Mouse (Mus musculus): ENCODE data around the gene Tecpr1. TPM values are rescaled to one million over a fixed set of nuclear protein-coding genes. Genes with fewer than 3 reads are reported as not detected.

Tecpr1 gene
- polyA plus RNA-seq (2015; fragmentation: Nextera tagmentation; extraction: Ambion mirVana): 21.2 and 21.7 TPM in 2 replicates

GRCm38 (mm10) chr5:144223503-144223862, at the start of gene Tecpr1:
Gene Tecpr1, minus strand, starts transcription at chr5:144223615.
- Histone ChIP-seq H3K27ac (peak within 1 kb of the TSS; percentile 72), H3K4me1 (peaks cover 6% of the 10 kb centered on the region; the same call in 1 of the 2 replicates), H3K4me2 (peak within 1 kb of the TSS; percentile 79), H3K27me3 (replicated peaks) (no peaks in the 10 kb centered on the region), H3K4me3 (replicated peaks) (peak within 1 kb of the TSS; percentile 79), H3K9me3 (no peaks in the 10 kb centered on the region), H3K36me3 (no peaks in the 10 kb centered on the region), H3K9ac (peak within 1 kb of the TSS; percentile 66)
- ATAC-seq (ENCODE audit: insufficient read depth, low FRiP score, low read depth): peak; percentile 96
- WGBS: 0% methylated on average over 37 of the region's 37 CpGs

- no peak overlapping the region for H3K27ac ChIP-seq
- H3K9me3 ChIP-seq: no peaks in the 10 kb centered on the region
- no peak overlapping the region for H3K4me3 ChIP-seq (replicated peaks)
- no peaks in the 10 kb centered on the region for H3K27me3 ChIP-seq (replicated peaks)
- H3K4me2 ChIP-seq: no peak overlapping the region
- WGBS: 30% methylated on average over 5 of the region's 5 CpGs
- H3K36me3 ChIP-seq: no peaks in the 10 kb centered on the region; the same call in 1 of the 2 replicates
- ATAC-seq (ENCODE audit: insufficient read depth, low FRiP score, low read depth): peak; percentile 29; the same call in 1 of the 2 replicates
- H3K9ac ChIP-seq: no peak overlapping the region
- H3K4me1 ChIP-seq: no peaks in the 10 kb centered on the region
These were observed 48.4 kb upstream of the Tecpr1 start for GRCm38 (mm10) chr5:144271772-144272171.

- Histone ChIP-seq H3K36me3 (peaks cover 1% of the 10 kb centered on the region), H3K27me3 (replicated peaks) (no peaks in the 10 kb centered on the region), H3K9ac (no peak overlapping the region), H3K27ac (no peak overlapping the region), H3K4me2 (no peak overlapping the region), H3K4me1 (no peaks in the 10 kb centered on the region), H3K4me3 (replicated peaks) (no peak overlapping the region), H3K9me3 (no peaks in the 10 kb centered on the region)
- 74% methylated on average over 3 of the region's 3 CpGs for WGBS
- no peak for ATAC-seq (ENCODE audit: insufficient read depth, low FRiP score, low read depth)
These were observed 47.7 kb upstream of the Tecpr1 start for GRCm38 (mm10) chr5:144271118-144271517.

GRCm38 (mm10) chr5:144270420-144270819, 47.0 kb upstream of the Tecpr1 start:
- H3K9ac ChIP-seq: no peak overlapping the region
- ATAC-seq (ENCODE audit: insufficient read depth, low FRiP score, low read depth): no peak
- no peak overlapping the region for H3K4me3 ChIP-seq (replicated peaks)
- no peaks in the 10 kb centered on the region for H3K9me3 ChIP-seq
- no peaks in the 10 kb centered on the region for H3K27me3 ChIP-seq (replicated peaks)
- H3K27ac ChIP-seq: no peak overlapping the region
- H3K4me1 ChIP-seq: no peaks in the 10 kb centered on the region
- H3K36me3 ChIP-seq: peaks cover 2% of the 10 kb centered on the region
- no peak overlapping the region for H3K4me2 ChIP-seq
- WGBS: 83% methylated on average over 8 of the region's 8 CpGs

GRCm38 (mm10) chr5:144269926-144270325, 46.5 kb upstream of the Tecpr1 start:
- 92% methylated on average over 7 of the region's 7 CpGs for WGBS
- Histone ChIP-seq H3K4me2 (no peak overlapping the region), H3K4me1 (no peaks in the 10 kb centered on the region), H3K27me3 (replicated peaks) (no peaks in the 10 kb centered on the region), H3K27ac (no peak overlapping the region), H3K4me3 (replicated peaks) (no peak overlapping the region), H3K36me3 (peaks cover 5% of the 10 kb centered on the region), H3K9ac (no peak overlapping the region), H3K9me3 (no peaks in the 10 kb centered on the region)
- no peak for ATAC-seq (ENCODE audit: insufficient read depth, low FRiP score, low read depth)

GRCm38 (mm10) chr5:144267535-144268241, 44.3 kb upstream of the Tecpr1 start:
- H3K27ac ChIP-seq: no peak overlapping the region
- no peaks in the 10 kb centered on the region for H3K9me3 ChIP-seq
- no peak overlapping the region for H3K4me2 ChIP-seq
- peaks cover 14% of the 10 kb centered on the region for H3K36me3 ChIP-seq
- ATAC-seq (ENCODE audit: insufficient read depth, low FRiP score, low read depth): no peak
- no peak overlapping the region for H3K9ac ChIP-seq
- WGBS: 75% methylated on average over 8 of the region's 8 CpGs
- no peaks in the 10 kb centered on the region for H3K27me3 ChIP-seq (replicated peaks)
- H3K4me3 ChIP-seq (replicated peaks): no peak overlapping the region
- H3K4me1 ChIP-seq: no peaks in the 10 kb centered on the region

- no peak overlapping the region for H3K9ac ChIP-seq
- no peaks in the 10 kb centered on the region for H3K27me3 ChIP-seq (replicated peaks)
- no peak overlapping the region for H3K27ac ChIP-seq
- H3K4me3 ChIP-seq (replicated peaks): no peak overlapping the region
- ATAC-seq (ENCODE audit: insufficient read depth, low FRiP score, low read depth): no peak
- H3K9me3 ChIP-seq: no peaks in the 10 kb centered on the region
- no peak overlapping the region for H3K4me2 ChIP-seq
- H3K36me3 ChIP-seq: peaks cover 14% of the 10 kb centered on the region
- peaks cover 14% of the 10 kb centered on the region for H3K4me1 ChIP-seq
- whole genome bisulfite sequencing: 77% methylated on average over 13 of the region's 13 CpGs
These were observed 40.1 kb upstream of the Tecpr1 start for GRCm38 (mm10) chr5:144263496-144263895.

- no peak for ATAC-seq (ENCODE audit: insufficient read depth, low FRiP score, low read depth)
- H3K9ac ChIP-seq: no peak overlapping the region
- H3K4me2 ChIP-seq: no peak overlapping the region
- no peak overlapping the region for H3K4me3 ChIP-seq (replicated peaks)
- no peak overlapping the region for H3K27ac ChIP-seq
- WGBS: 74% methylated on average over 9 of the region's 9 CpGs
- no peaks in the 10 kb centered on the region for H3K9me3 ChIP-seq
- no peaks in the 10 kb centered on the region for H3K27me3 ChIP-seq (replicated peaks)
- peaks cover 14% of the 10 kb centered on the region; the same call in 1 of the 2 replicates for H3K36me3 ChIP-seq
- H3K4me1 ChIP-seq: peaks cover 18% of the 10 kb centered on the region
These were observed 39.7 kb upstream of the Tecpr1 start for GRCm38 (mm10) chr5:144263082-144263481.

- peaks cover 14% of the 10 kb centered on the region; the same call in 1 of the 2 replicates for H3K36me3 ChIP-seq
- no peak overlapping the region for H3K4me3 ChIP-seq (replicated peaks)
- no peak overlapping the region for H3K9ac ChIP-seq
- H3K27ac ChIP-seq: no peak overlapping the region
- H3K4me2 ChIP-seq: no peak overlapping the region
- no peak for ATAC-seq (ENCODE audit: insufficient read depth, low FRiP score, low read depth)
- H3K27me3 ChIP-seq (replicated peaks): no peaks in the 10 kb centered on the region
- H3K4me1 ChIP-seq: peaks cover 31% of the 10 kb centered on the region
- H3K9me3 ChIP-seq: no peaks in the 10 kb centered on the region
- 78% methylated on average over 5 of the region's 5 CpGs for WGBS
These were observed 38.4 kb upstream of the Tecpr1 start for GRCm38 (mm10) chr5:144261829-144262228.

- H3K4me1 ChIP-seq: peaks cover 36% of the 10 kb centered on the region
- WGBS: 78% methylated on average over 9 of the region's 9 CpGs
These were observed 37.9 kb upstream of the Tecpr1 start for GRCm38 (mm10) chr5:144261309-144261708.

GRCm38 (mm10) chr5:144260464-144260863, 37.0 kb upstream of the Tecpr1 start:
- Histone ChIP-seq H3K4me3 (replicated peaks) (no peak overlapping the region), H3K27me3 (replicated peaks) (no peaks in the 10 kb centered on the region), H3K4me1 (peaks cover 39% of the 10 kb centered on the region), H3K36me3 (peaks cover 12% of the 10 kb centered on the region; the same call in 1 of the 2 replicates), H3K9ac (no peak overlapping the region), H3K27ac (no peak overlapping the region), H3K4me2 (no peak overlapping the region), H3K9me3 (no peaks in the 10 kb centered on the region)
- 81% methylated on average over 8 of the region's 8 CpGs for WGBS
- ATAC-seq (ENCODE audit: insufficient read depth, low FRiP score, low read depth): no peak

More at GRCm38 (mm10) chr5:144261309-144261708, 37.9 kb upstream of the Tecpr1 start:
- H3K9me3 ChIP-seq: no peaks in the 10 kb centered on the region
- ATAC-seq (ENCODE audit: insufficient read depth, low FRiP score, low read depth): no peak
- H3K36me3 ChIP-seq: peaks cover 14% of the 10 kb centered on the region; the same call in 1 of the 2 replicates
- no peak overlapping the region for H3K4me2 ChIP-seq
- no peaks in the 10 kb centered on the region for H3K27me3 ChIP-seq (replicated peaks)
- H3K27ac ChIP-seq: no peak overlapping the region
- H3K4me3 ChIP-seq (replicated peaks): no peak overlapping the region
- no peak overlapping the region for H3K9ac ChIP-seq

GRCm38 (mm10) chr5:144259228-144259627, 35.8 kb upstream of the Tecpr1 start:
- peaks cover 42% of the 10 kb centered on the region for H3K4me1 ChIP-seq
- 64% methylated on average over 6 of the region's 6 CpGs for WGBS
- no peak overlapping the region for H3K4me3 ChIP-seq (replicated peaks)
- H3K9ac ChIP-seq: no peak overlapping the region
- no peak overlapping the region for H3K27ac ChIP-seq
- H3K4me2 ChIP-seq: peak overlapping the region; percentile 71; the same call in 1 of the 2 replicates
- no peaks in the 10 kb centered on the region for H3K27me3 ChIP-seq (replicated peaks)
- no peaks in the 10 kb centered on the region for H3K9me3 ChIP-seq
- 0 out of 2 replicates have a peak, but pooled peaks cover 2% of the 10 kb centered on the region for H3K36me3 ChIP-seq
- no peak for ATAC-seq (ENCODE audit: insufficient read depth, low FRiP score, low read depth)

Measured in stomach, embryonic 15.5 days (tissue).